Mouse (Mus musculus) ES-E14 (cell line): ENCODE data around the gene C87436.

Source experiments
- CHD2 ChIP-seq: IDR thresholded peaks from 2 replicates; pipeline ENCODE4 v1.6.1; 2014; ENCODE audit warnings: mild to moderate bottlenecking, low read depth, low read length, inconsistent platforms
- MAFK ChIP-seq: IDR thresholded peaks from 2 replicates; pipeline ENCODE4 v1.6.1; 2014; ENCODE audit warnings: mild to moderate bottlenecking, low read depth, low read length, inconsistent platforms; ENCODE audit not compliant: insufficient read depth
- ZC3H11A ChIP-seq: IDR thresholded peaks from 2 replicates; pipeline ENCODE4 v1.6.1; 2012; ENCODE audit warnings: low read depth, mild to moderate bottlenecking, inconsistent platforms, low read length, borderline replicate concordance

DNA sequence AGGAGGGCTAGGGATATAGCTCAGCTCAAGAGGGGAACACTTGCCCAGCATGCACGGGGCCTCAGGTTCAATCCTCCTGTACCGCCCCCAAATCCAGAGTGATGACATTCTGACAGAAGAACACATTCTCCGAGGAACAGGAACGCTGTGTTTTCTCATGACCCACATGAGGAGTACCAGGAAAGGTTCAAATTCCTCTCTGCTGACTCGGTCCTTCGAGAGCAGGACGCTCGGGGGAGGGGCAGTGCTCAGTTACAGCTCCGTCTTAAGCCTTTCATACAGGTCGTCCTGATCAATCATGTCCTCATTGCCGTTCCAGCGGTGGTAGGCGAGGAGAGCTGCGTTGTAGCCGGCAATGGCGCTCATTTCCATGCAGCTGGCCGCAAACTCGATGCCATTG lies 49.7 kb upstream of the C87436 start:
- no peak for TF ChIP-seq MAFK
- TF ChIP-seq ZC3H11A, result no peak
- TF ChIP-seq CHD2, result no peak
